Mouse (Mus musculus): ENCODE data around the gene Spock3.
"Not testable (repeated sequence)": the region's sequence is repeated elsewhere in the genome, so short reads cannot be mapped to it uniquely, and the experiment has no call there.

Gene Spock3

DNA sequence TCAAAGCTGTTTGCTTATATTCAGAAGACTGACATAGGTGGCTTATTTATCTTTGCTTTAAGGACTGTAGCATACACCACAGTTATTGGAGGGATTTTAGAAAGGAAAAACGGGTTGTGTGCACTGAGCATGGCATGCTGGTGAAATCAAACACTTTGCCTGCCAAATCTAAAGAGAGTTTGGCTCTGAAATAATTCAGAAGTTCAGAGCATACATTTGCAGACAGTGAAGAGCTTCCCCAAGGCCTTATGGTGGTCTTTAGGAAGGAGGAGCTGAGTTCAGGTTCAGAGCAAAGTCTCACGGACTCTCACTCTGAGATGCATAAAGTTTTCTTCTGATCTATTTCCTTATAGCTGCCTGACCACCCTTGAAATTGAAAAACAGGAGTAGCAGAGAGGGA is at the start of gene Spock3:
Gene Spock3 (plus strand): TSS at position 301 of the 400 bp plus-strand sequence.
- DNase-seq = no peak

DNA sequence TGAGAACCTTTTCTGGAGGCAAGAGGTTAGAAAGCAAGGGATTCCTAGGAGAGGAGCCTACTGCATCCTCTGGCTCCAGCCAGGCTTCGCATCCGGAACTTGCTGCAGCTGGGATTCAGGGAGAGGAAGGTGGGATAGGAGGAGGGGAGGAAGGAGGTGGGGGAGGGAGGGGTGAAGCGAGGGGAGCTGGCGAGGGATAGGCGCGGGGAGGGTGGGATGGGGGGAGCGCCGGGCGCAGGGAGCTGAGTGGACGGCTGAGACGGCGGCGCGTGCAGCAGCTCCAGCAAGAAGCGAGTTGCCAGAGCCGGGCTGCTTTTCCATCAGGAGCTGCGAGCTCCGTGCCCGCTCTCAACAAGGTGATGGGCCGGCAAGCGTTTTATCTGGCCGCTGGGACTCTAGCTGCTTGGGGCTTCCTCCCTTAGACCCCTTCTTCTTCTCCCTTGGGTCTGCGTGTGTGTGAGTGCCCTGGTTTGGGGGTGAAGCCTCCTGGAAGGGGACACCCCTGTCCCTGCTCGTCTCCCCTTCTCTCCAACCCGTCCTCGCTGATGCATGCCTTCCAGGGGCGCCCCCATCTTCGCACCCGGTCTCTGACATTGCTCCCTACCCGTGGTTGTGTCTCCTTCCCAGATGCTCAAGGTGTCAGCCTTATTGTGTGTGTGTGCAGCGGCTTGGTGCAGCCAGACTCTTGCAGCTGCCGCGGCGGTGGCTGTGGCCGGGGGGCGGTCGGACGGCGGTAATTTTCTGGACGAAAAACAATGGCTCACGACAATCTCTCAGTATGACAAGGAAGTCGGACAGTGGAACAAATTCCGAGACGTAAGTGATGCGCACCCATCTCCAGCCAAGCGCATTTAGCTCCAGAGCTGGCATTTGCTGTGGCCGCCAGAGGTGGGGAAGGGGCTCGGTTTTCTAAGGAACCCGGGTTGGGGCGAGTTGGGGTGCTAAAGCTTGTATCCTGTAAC is 645 bp downstream of the Spock3 start:
- DNase-seq = peak; percentile 62

DNA sequence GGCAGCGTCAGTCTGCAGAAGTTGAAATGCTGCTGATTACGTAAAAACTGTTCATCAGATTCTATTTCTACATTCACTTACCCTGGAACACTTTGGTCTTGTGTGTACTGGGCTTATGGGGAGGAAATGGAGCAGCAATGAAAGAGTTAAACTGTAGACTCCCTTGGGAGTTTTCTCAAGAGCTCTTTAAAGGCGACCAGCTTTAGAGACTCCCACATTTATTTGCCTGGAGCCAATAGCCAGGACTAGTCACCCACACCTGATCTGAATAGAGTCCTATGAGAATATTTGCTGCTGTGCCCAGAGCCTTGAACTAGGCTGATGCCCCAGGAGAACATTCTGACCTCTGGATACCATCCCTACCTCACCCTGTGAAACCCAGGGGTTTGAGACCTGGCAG is 1.7 kb downstream of the Spock3 start:
- no peak for DNase-seq

DNA sequence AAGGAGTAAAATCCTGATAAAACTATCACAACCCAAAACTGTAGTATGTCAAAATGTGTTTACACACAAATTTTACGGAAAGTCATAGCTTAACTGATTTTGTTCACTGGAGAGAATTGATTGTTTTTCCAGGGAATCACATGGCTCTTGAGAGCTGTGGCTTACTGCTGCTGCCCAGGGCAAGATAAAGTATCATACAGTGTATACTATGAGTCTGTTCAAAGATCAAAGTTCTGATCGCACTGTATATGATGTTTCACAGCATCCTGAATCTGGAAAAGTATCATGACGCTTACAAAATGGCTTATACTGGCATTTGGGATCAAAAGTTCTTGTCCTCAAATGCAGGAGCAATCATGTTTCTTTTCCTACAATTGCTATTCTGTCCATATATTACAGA is 11.8 kb downstream of the Spock3 start:
- no peak for DNase-seq

DNA sequence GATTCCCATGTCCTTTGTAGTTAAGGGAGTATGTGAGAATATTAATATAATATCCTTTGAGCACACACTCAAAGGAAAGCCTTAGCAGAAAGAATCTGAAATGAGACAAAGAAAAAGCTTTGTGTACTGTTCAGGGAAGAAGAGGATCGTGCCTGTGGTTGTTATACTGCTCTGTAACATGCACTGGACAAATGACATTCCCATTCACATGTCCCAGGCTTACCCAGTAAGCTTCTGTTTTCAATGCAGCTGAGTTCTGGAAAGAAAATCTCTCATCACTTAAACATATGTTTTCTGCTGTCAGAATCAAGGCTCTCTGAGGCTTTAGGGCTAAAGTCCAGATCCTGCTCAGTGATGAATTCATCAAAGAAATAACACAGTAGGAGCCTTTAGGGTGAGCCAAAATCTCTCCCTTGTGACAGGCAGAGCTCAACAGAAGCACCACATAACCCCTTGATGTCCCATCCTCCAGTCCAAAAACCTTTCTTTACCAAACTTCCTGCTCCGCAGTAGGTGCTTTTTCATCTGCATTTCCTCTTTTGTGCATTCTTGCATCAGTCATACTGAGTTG is 19.1 kb downstream of the Spock3 start:
- no peak for DNase-seq

DNA sequence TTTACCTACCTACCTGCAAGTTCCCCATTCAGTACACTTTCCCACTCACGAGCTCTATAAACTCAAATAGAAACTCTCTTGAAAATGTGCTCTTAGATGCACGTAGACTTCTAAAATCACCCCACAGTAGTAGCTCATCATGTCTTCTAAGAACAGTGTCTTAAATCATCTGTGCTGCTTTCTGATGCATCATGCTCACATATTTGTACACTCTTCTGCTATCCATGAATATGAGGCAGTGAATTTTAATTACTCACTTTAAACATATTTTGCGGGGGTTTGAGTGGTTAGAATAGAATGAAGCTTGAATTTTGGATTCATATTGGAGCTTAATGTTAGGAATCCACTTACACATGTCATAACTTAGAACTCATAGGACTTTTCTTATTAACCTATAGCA is 138.2 kb downstream of the Spock3 start:
- no peak for DNase-seq

DNA sequence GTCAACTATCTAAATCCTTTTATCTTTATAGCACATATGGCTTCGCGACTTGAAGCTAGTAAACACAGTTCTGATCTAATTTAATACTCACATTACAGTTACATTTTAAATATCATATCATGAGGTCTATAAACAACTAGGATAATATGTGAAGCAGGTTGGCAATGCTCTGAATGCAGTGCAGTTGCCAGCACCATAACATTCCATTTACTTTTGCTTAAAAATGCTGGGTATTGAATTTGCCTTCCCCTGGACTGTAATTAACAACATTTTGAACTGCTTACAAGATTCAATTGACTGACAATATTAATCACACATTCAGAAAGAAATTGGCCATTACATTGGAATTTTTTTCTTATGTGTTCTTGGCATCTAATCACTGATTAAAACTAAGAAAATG is 147.4 kb downstream of the Spock3 start:
- no peak for DNase-seq

DNA sequence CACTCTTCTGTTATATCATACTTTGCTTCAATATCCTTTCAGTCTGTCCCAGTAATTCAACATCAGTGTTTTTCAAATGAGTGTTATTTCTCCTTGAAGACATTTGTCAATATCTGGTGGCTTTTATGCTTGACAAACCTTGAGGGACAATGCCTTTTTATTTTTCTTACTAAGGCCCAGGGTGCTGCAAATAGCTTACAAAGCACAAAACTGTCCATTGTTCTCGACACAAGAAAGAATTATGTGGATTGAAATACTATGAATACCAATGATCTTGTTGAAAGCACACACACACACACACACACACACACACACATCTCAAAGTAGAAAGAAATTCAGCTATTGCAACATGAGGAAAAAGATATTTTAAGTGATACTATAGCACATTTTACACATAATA is 159.0 kb downstream of the Spock3 start:
- DNase-seq = no peak

DNA sequence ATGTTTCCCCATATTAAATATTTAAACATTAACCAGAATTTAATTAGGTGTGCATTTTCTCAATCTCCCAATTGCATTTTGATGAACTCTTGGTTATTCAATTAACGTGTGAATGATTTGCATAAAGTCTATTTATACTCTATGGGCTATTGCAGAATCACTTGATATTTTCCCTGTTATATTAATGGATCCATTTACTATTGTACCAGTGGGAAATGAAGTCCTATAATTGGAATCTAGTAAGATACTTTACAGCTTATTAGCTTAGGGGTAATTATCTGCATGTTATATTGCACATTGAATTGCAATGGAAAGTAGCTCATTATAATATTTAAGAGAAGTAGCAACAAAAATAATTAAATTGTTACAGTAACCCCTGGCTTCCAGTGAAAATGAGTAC is 162.1 kb downstream of the Spock3 start:
- DNase-seq = no peak

DNA sequence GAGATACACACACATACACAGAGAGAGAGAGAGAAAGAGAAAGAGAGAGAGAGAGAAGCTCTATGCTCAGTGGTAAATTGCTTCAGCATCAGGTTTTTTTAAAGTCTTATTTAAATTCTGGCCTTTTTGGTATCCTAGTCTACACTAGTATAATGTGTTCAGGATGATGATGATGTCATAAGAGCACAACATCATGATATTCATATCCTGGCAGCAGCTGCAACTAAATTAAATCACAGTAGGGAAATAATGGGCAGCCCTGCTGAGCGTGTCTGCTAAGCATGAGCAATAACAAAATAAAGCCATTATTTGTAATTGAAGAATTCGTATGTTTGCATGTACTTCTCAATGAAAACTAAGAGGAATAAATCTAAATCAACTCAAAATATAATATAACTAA is 169.7 kb downstream of the Spock3 start:
- no peak for DNase-seq

DNA sequence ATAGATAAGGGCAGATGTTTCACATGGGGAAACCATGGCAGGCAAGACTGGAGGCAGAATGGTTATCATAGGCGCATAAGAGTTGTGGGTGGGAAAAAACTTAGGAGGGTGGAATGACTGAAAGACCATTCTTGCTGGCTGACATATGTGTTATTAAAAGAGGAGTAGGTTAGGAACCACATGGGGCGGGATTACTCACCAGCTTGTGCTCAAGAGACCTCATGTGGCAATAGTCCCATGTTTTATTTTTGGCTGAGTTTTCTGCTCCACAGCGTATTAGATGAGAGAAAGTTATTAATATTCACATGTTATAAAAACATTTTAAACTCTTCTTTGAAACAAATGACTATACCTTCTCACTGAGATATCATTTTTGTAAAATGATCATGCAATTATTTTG is 184.6 kb downstream of the Spock3 start:
- DNase-seq = no peak

DNA sequence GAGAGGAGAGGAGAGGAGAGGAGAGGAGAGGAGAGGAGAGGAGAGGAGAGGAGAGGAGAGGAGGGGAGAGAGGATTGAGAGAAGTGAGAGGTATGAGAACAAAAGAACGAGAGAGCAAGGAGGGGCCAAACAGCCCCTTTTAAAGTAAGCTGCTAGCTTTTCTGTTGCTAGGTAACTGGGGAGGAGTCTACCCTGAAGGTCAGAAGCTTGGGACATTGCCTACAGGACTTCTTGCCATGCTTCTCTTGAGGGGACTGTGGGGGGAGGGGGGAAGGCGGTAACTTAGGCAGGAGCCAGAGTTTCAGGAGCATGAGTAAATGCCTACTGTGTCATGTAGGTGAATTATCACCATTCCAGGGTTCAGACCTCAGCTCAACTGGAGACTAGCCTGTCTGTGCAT is 213.1 kb downstream of the Spock3 start:
- DNase-seq = not testable (repeated sequence)

DNA sequence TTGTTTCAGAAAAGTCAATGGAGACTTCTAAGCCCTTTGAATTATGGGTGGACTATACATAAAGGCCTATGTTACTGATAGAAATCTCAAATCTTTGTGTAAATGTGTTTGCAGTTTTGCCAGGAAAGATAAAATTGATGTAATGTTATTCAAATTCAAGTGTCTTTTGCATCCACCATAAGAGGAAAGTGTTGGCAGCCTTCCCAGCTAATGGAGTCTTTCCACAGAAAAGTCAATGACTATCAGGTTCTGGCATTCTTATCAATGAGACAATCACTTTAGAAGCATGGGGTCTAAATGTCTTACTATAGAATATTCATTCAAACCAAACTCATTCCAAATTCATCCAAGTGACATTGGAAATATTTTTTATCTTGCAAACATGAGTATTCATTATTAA is 214.5 kb downstream of the Spock3 start:
- DNase-seq = no peak

DNA sequence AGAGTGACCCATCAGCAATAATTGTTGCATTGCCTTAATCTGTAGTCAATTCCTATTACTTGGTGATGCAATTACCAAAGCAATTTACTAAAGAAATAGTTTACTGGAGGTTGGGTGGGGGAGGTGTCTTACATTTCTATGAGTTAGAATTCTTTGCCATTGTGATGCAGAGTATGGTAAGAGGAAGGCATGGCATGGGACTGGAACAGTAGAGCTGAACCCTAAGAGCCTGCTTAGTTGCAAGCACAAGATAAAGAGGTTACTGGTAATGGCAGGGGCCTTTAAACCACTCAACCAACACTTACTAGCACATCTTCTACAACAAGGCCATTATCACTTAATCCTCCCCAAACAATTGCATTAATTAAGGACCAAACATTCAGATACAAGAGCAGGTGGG is 219.1 kb downstream of the Spock3 start:
- DNase-seq = no peak

DNA sequence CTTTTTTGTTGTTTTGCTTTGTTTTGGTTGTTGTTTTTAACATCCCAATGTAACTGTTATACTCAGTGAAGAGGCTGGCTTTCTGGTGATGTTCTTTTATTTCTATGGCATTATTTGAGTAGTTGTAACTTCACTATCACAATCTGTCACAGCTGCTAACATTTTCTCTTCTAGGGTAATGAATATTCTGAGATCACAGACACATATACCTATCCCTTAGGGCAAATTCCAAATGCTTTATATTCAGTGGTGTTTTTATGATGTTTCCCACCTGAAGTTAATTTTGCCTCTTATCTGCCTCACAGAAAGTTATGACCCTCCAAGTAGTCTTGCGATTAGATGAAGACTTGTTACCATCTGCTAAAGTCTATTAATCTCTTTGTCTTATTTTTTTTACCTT is 230.5 kb downstream of the Spock3 start:
- DNase-seq = no peak

DNA sequence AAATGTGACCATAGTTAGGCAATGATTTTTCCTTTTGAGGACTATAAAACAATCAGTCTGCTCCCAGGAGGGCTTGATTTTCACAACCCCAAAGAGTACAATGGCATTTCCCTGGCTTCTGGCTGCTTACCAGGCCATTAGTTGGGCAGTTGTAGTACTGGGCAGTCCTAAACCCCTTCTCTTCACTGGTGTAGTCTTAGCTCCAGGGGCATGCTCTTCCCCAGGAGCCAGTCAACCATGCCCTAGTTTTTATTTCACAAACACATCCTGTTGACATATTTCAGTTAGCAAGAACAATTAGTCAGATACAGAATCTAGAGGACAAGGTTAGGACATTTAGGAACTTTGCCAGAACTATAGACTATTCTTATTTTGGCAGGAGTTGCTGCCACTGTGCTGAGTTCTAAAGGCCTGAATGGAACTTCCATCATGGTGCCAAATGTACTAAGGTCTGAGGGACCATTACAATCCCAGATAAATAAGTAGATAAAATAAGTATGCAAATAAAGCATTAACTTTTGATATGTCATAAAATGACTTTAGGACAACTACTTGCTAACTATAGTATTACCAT is 308.1 kb downstream of the Spock3 start:
- DNase-seq = no peak

DNA sequence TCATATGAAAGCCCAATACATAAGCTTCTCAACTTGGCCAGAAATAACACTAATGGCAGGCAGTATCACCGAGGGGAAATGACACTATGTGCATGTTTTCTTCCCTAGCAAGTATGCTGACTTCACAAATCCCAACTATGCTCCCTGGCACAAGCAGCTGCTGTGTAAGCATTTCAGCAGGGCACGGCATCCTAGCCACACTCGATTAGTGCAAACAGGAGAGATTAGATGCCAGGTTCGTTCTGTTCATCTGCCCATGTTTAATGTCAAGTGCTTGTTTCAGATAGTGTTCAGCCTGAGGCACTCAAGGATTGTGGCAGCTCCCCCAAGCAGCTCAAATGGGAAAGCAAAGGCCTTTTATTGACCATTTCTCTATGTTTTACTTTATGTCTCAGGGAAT is 311.7 kb downstream of the Spock3 start:
- no peak for DNase-seq

DNA sequence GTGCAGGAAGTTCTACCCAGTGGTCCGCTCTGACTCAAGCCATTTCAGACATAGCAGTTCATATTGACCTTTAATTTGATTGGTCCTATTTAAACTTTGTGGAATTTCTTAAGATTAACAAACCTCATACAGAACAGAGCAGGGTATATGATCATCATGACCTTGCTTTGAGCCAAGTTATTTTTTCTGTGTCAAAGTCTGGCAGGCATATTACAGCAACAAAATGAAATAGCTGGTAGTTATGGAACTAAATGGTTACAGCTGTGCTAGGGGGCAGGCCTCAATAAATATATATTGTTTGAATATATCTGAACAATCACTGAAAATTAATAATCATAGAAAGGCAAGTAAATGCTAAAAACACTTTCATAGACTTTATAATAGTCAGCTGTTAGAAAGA is 384.6 kb downstream of the Spock3 start:
- DNase-seq = no peak

DNA sequence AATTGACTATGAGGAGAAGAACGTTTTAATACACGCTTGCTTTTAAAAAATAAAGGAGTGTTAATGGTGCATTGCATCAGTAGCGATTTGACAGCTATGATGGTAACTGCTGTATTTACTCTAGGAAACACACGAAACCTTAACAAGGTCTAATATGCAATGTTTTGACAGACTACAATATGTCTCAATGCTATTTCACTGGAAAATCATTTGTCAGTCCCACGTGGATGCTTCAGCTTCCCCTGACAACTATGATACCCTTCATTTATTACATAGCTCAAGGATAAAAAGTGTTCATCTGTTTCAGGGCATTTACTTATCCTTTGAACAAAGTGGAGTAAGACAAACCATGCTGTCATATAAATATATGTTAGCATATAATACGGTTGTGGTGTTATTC is 417.8 kb downstream of the Spock3 start:
- no peak for DNase-seq

DNA sequence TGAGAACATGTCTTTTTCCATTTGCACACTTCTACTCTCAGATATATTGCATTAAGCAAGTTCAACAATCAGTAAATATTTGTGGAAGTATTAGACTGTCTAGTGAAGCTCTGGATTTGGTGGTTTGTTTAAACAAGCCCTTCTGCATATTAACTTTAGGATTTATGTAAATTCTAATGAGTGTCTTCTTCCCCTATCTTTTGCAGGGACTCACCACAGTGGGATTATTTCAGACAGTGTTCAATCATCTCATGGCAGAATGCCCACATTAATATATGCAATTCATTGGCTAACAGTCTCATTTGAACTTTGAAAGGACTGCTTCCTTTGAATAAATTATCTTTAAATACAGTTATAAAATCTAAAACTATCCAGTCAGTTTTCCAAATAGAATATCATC is 446.9 kb downstream of the Spock3 start:
- no peak for DNase-seq
